Mouse (Mus musculus) CD8-positive naive resting alpha-beta T cell, adult 2 months (primary cell): ENCODE measurements around the gene Srxn1.
"Not testable (repeated sequence)": the region's sequence is repeated elsewhere in the genome, so short reads cannot be mapped to it uniquely, and the experiment has no call there.

Experiments
- DNase-seq, 2 experiments: peaks; one replicate each; pipeline ENCODE4 v3.0.0; 2022; ENCODE audit warnings: low read depth in 2 of 2, low spot score in 2 of 2

Srxn1 gene

DNA sequence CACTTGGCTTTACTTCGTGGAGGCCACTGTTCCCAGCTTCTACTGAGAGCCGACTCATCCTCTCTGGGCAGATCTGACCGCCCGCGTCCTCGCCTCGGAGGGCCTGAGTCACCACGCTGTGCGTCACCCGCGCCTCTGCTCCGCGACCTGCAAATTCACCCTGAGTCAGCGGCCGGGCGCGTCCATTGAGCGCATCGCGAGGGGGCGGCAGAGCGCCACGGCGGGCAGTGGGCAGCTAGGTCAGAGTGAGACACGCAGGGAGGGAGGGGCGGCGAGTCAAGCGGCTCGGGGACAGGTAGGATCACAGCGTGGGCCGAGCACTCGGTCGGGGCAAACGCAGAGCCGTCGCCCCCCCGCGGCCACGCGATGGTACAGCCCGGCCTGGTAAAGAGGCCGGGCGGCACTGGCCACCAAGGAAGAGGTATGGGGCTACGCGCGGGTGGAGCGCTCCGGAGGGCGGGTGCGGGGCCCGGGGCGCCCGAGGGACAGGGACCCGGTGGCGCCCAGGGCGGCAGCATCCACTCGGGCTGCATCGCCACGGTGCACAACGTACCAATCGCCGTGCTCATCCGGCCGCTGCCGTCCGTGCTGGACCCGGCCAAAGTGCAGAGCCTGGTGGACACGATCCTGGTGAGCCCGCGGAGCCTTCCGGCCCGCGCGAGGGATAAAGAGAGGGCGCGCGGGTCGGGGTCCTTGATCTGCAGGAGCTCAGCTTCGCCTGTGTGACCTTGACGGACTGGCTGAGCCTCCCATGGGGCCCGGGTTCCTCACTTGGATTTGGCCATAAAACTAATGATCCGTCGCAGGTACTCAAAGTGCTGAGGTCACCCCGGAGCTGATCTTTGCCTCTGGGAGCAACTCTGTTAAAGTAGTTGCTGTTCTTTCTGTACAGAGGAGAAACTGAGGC, at the start of gene Srxn1:
Gene Srxn1, plus strand, starts transcription at position 199 of the 907 bp plus-strand sequence.
- DNase-seq = no peak

DNA sequence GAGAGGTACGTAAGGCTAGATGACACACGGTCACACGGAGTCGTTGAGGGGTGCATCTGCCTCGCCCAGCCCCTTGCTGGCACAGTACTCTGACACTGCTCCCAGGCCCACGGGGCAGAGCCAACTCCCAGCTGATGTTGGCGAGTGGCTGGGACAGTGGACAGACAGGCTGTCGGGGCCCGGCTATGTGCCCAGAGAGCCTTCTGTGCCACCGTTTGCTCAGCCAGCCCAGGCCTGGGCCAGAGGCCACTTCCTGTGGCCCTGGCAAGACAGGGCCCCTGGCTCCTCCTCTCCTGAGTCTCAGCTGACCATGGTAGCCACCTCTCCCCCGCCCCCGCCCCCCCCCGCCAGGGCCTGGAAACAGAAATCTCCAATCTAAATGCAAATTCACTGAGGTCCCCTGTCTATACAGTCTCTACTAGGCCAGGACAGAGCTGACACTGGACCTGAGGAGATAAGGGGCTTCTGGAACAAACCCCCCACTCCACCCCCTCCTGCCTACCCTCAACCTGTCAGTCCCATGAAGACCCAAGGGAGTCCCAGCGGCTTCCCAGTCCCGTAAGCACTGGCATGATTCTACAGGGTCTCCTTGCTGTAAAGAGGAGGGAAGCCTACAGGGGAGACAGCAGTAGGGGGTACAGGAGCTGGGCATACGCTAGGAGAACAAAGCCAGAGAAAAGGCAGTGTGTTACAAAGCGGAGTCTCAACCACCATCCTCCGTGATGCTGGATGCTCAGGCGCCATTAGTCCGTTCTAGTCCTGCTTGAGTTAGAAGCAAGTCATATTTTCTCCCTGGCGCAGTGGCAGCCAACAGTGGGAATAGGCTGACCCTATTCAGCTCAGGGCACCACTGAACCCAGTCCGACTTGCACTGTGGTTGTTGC, 48.7 kb upstream of the Srxn1 start:
- no peak for DNase-seq

DNA sequence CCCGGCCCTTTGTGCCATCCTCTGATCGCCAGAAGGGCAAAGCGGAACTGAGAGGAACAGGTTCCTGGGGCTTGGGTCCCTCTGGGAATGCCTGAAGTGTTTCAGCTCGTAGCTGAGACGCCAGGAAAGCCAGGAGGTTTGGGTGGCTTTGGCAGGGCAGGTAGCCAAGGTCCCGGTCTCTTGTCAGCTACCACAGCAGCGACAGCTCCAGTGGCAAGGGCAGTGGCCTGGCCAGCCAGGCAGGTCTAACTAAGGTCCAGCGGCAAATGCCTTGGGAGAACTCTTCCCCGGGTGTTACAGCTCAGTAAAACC, 48.1 kb upstream of the Srxn1 start:
- no peak for DNase-seq

- DNase-seq = not testable (repeated sequence)
These were observed 42.5 kb upstream of the Srxn1 start for GRCm38 (mm10) chr2:152062817-152063216.

DNA sequence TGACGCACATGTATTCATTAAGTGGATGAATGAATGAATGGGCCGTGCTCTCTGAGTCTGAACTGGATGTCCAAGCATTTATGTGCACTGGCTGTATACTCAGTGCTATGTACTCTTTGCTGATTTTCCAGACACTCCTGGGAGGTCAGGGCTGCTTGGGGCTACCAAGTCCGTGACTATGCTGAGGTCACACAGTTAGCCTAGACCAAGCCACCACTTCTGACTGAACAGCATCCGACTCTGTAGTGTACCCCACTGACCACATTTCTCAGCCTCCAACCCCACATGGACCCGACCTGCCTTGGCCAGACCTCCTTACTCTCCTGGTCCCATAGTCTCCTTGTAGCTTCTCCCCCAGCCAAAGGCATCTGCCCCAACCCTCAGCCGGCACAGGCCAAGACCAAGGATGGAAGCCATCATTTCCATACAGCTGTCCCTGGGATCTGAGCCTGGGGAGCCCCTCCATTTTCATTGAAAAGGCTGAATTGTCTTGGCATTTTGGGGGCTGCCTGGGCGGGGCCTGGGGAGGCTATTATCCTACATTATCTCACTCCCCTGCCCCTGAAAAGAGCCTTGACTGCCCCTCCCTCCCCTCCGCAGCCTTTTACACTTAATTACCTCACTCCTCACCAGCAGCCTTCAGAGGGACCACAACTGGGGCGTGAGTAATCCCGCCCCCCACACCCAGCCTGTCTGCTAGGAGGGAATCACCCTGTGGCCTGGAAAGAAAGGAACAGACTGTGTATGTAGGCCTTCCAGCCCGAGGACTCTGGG, 36.5 kb upstream of the Srxn1 start:
- DNase-seq = no peak

- no peak for DNase-seq
These were observed 35.9 kb upstream of the Srxn1 start for GRCm38 (mm10) chr2:152069434-152069786.

DNA sequence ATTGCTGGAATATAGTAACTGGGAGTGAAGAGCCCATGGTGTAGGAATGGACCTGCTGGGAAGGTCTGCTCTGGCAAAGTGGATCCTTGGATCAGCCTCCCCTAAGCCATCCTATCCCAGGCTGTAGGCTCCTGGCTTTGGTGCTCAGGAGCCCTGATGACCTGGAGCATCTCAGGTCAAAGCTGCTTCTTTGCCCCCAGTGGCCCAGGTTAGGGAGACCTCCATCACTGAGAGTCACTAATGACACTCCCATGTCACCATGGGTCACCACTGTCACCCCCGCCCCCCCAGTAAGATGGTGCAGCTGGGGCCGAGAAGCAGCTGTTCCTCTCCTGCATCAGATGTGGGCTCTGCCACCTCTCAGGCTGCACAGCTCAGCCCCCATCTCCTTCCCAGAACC, 35.4 kb upstream of the Srxn1 start:
- no peak for DNase-seq

DNA sequence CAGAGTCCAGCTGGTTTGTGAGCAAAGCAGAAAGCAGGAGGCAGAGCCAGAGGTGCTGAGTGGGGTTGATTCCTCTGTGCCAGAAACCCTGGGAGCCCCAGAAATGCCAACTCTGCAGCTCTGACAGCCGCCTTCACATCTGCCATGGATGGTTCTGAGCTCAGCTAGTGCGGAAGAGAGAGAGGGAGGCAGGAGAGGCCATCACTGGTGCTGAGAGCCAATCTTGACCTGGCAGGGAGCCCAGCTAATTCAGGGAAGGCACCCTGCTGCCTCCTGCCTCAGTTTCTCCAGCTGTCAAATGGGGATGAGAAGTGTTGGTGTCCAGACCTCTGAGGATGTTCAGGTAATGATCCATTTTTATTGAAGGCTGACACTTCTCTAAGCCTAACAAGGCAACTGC, 30.8 kb upstream of the Srxn1 start:
- DNase-seq = no peak

DNA sequence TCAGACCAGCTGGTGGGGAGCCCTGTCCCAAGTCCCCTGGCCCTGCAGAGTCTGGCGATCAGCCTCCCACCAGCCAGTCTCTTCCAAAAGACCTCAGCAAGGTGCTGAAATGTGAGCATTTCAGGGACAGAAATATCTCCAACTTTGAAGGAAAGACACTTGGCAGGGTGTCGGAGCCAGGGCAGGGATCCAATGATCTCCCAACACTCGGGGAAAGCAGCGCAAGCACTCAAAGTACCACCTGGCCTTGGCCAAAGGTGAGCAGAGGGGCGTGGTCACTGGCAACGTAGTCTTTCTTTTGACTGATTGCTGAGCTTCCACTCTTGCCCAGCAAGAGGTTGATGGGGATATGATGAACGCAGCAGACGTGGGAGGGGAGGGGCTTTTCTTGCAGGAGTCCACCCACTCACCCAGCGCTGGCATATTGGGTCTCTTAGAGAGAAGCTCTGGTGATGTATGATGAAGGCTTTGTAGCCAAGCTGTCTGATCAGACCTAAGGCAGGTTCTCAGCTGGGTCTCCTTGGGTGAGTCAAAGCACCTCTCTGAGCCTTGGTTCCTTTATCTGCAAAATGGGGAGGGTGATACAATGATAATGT, 29.9 kb upstream of the Srxn1 start:
- DNase-seq = no peak

DNA sequence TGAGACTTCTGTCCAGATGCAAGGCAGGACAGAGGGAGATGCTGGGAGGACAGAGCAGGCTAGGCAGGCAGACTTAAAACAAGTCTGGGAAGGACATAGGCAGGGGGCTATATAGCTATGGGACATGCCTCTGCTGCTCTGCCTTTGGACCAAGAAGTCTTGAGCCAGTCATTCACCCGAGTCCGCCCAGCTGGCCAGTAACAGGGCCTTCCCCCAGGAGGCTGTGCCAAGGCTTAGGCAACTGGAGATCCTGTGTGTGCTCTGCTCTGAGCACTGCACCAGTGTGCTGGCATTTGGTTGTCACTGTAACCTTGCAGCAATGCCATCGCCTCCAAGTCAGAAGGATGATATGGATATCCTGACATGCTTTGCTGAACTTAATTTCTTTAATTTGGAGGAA, 28.0 kb upstream of the Srxn1 start:
- no peak for DNase-seq

DNA sequence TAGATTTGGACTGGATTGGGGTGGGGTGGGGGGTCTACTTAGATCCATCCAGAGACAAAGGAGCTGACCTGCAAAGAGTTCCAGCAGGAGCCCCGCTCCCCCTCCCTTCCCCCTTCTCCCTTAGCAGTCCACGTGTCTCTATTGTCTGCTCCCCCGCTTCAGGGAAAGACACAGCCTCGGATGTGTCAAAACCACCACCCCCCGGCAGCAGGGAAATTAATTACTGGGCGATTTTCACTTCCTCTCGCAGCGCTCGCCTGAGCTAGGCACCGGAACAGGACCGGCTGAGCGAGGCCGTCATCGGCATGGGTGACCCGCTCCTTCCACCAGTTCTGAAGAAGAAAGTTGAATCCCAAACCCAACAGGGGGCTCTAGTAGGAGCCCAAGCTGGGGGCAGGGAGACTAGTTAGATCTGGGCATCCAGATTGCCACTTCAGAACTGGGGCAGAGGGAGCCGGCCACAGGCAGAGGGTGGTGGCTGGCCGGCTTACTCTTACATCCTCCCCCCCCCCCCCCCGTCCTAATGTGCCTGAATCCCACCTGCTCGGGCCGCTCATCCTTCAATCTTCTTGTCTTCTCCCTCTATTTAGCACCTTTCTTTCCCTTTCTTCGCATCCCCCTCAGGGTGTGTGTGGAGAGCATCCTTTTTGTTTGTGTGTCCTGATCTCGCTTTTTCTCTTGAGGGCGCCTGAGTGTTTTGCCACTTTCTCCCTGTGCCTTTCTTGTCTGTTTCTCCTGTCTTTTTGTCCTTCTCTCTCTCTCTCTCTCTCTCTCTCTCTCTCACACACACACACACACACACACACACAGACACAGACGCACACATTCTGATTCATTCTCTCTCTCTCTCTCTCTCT, 24.4 kb upstream of the Srxn1 start, which contains the start of gene Scrt2:
Gene Scrt2, plus strand, starts transcription at position 845 of the 857 bp plus-strand sequence.
- no peak for DNase-seq

GRCm38 (mm10) chr2:152081641-152082448, 23.5 kb upstream of the Srxn1 start:
- DNase-seq = no peak

- DNase-seq = no peak
These were observed 22.6 kb upstream of the Srxn1 start for GRCm38 (mm10) chr2:152082456-152083285.

GRCm38 (mm10) chr2:152083411-152083810, 21.9 kb upstream of the Srxn1 start:
- DNase-seq = no peak

DNA sequence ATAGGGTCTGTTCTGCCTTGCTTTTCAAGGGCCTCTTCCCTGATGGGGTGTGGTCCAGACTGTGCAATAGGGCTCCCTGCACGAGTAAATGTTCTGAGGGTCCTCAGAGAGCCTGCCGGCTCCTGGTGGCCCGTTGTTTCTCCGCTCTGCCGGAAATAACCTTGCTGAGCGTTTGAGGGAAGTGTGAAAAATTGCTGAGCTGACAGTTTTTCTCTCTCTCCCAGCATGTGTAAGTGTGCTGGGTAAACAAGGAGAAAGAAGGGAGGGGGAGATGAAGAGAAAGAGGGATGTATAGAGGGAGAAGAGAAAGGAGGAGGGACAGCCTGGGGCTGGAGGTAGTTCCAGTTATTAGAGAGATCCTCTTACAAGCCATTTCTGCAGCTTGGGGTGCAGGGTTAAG, 21.0 kb upstream of the Srxn1 start:
- DNase-seq = no peak

GRCm38 (mm10) chr2:152085414-152085813, 19.9 kb upstream of the Srxn1 start:
- DNase-seq = no peak

DNA sequence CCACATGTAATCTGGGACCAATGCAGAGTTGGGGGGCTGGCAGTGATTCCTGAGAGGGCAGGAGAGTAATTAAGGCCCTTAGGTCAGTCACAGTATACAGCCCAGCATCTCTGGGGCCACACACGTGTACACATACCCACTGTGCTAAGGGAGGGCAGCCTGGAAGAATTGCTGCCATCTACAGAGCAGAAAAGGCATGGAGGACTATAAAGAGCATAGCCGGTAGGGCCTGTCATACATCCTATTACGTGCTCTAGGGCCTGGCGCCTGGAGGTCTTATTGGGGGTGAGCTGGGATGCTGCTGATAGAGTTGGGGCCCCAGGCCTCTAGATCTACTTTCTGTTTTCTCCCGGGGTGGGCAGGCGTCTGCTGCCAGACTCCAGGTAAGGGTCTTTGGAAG, 18.9 kb upstream of the Srxn1 start:
- DNase-seq = no peak

- DNase-seq = no peak
These were observed 18.2 kb upstream of the Srxn1 start for GRCm38 (mm10) chr2:152087111-152087510.
